ENCODE assay signal across 23 mouse cellular contexts in genomic region chr1:143886014-143886413, GRCm38 (mm10).
"Had no signal": no experiment of that assay in that cellular context is flagged by ENCODE, and none has a peak within 500 bp of the region (broad histone marks: within the 10 kb centered on the region; RNA-seq: fewer than 3 reads in every experiment).

No protein-coding gene starts in this region.

- ATAC-seq: forebrain, postnatal 0 days; hindbrain, postnatal 0 days; intestine, embryonic 16.5 days had no signal

- H3K9me3 ChIP-seq: heart, embryonic 10.5 days; hindbrain, embryonic 10.5 days; hindbrain, embryonic 12.5 days; hindbrain, embryonic 15.5 days; kidney, embryonic 15.5 days; limb, embryonic 13.5 days had no signal

- H3K9ac ChIP-seq: forebrain, postnatal 0 days; heart, embryonic 12.5 days; hindbrain, embryonic 12.5 days; hindbrain, embryonic 15.5 days; kidney, embryonic 15.5 days; limb, embryonic 13.5 days had no signal

- H3K4me1 ChIP-seq: hindbrain, embryonic 12.5 days; hindbrain, embryonic 15.5 days; kidney, embryonic 15.5 days; limb, embryonic 13.5 days had no signal

- H3K4me2 ChIP-seq: heart, embryonic 12.5 days; hindbrain, embryonic 12.5 days; hindbrain, embryonic 15.5 days; kidney, embryonic 15.5 days; limb, embryonic 13.5 days had no signal

- H3K27me3 ChIP-seq: heart, embryonic 12.5 days; hindbrain, embryonic 12.5 days; hindbrain, embryonic 15.5 days; kidney, embryonic 15.5 days; limb, embryonic 13.5 days had no signal

- DNase-seq: forebrain, postnatal 0 days; gastrocnemius, postnatal 14 days; gastrocnemius, postnatal 36 days; heart, adult 11 months; heart, postnatal 10 days; heart, postnatal 4 days; kidney, adult 11 months; kidney, adult 2 months; kidney, adult 9 months; kidney, postnatal 36 days; layer of hippocampus, adult 9-11 months; layer of hippocampus, postnatal 36 days; left cerebral cortex, postnatal 4 days had no signal

- H3K36me3 ChIP-seq: heart, embryonic 10.5 days; heart, embryonic 12.5 days; hindbrain, embryonic 10.5 days; hindbrain, embryonic 12.5 days; hindbrain, embryonic 15.5 days; kidney, embryonic 15.5 days; limb, embryonic 13.5 days had no signal

- H3K27ac ChIP-seq: heart, embryonic 10.5 days; hindbrain, embryonic 10.5 days; hindbrain, embryonic 12.5 days; hindbrain, embryonic 15.5 days; hindbrain, postnatal 0 days; kidney, embryonic 15.5 days; kidney, postnatal 0 days; limb, embryonic 13.5 days had no signal

- H3K4me3 ChIP-seq: heart, embryonic 10.5 days; heart, embryonic 12.5 days; hindbrain, embryonic 10.5 days; hindbrain, embryonic 12.5 days; hindbrain, embryonic 15.5 days; kidney, embryonic 15.5 days; limb, embryonic 13.5 days had no signal
